Mouse (Mus musculus) E14TG2a.4 (cell line): Measurements from ENCODE around the gene Src.

Source experiments
- CTCF ChIP-seq: conservative IDR thresholded peaks from 2 replicates; pipeline ENCODE4 v1.5.1; 2014; ENCODE audit warnings: low read length
- NANOG ChIP-seq: IDR thresholded peaks from 2 replicates; pipeline ENCODE4 v1.6.1; 2014; ENCODE audit warnings: borderline replicate concordance, low read length, mixed read lengths
- POU5F1 ChIP-seq: IDR thresholded peaks from 2 replicates; pipeline ENCODE4 v1.6.1; 2014; ENCODE audit warnings: low read length, borderline replicate concordance

DNA sequence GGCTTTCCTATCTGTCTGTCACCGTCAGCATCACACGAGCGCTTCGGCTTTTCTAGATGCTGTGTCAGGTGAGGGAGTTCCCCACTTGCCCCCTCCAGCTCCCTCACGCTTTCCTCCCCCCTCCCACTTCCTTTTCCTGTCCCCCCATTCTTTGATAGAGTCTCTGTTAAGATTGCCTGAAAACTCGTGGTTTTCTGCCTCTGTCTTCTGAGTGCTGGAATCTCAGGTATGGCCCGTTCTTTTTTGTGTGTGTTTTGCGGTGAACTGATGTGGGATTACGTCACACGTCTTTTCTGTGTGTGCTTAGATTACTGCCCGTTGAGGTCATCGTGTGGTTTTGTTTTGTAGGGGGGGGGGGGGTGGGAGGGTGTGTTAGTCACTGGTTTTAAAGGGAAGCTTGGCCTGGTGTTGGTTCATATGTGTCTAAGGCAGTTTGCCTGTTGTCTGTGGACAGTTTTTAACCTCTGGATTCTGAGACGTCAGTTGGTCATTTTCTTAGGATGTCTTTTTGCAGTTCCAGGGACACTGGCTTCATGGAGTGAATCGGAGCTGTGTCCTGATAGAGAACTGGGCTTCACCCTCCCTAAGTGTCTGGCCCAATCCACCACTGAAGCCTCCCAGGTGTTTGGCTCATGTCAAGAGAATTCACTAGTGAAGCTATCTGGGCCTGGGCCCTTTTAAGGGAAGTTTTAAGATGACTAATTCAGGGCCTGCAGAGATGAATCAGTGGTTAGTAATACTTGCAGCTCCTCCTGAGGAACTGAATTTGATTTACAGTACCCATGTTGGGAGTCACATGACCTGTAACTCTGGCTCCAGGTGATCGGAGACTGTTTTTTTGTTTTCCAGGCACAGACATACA, 29.3 kb downstream of the Src start:
- TF ChIP-seq CTCF: no peak
- no peak for TF ChIP-seq POU5F1
- TF ChIP-seq NANOG: no peak
